Mouse (Mus musculus): ENCODE measurements around the gene Gm10203.
"Not testable (repeated sequence)": the region's sequence is repeated elsewhere in the genome, so short reads cannot be mapped to it uniquely, and the experiment has no call there.

Gene Gm10203

GRCm38 (mm10) chr6:149129870-149130269 lies at the start of gene Gm10203:
Gm10203 (plus strand) TSS chr6:149130170.
- DNase-seq (ENCODE audit: low spot score), result not testable (repeated sequence)

GRCm38 (mm10) chr6:149092406-149092805 lies 37.6 kb upstream of the Gm10203 start:
- DNase-seq (ENCODE audit: low spot score), result no peak

GRCm38 (mm10) chr6:149093465-149093864 lies 36.5 kb upstream of the Gm10203 start:
- DNase-seq (ENCODE audit: low spot score), result no peak

GRCm38 (mm10) chr6:149094555-149094954 lies 35.4 kb upstream of the Gm10203 start:
- DNase-seq (ENCODE audit: low spot score), result no peak

GRCm38 (mm10) chr6:149095389-149095788 lies 34.6 kb upstream of the Gm10203 start:
- no peak for DNase-seq (ENCODE audit: low spot score)

GRCm38 (mm10) chr6:149096233-149096632 lies 33.7 kb upstream of the Gm10203 start:
- no peak for DNase-seq (ENCODE audit: low spot score)

- DNase-seq (ENCODE audit: low spot score), result no peak
Measured at GRCm38 (mm10) chr6:149097276-149097675, 32.7 kb upstream of the Gm10203 start.

GRCm38 (mm10) chr6:149098993-149099392 lies 31.0 kb upstream of the Gm10203 start:
- DNase-seq (ENCODE audit: low spot score), result no peak

GRCm38 (mm10) chr6:149100174-149101075 lies 29.5 kb upstream of the Gm10203 start:
- DNase-seq (ENCODE audit: low spot score), result peak; percentile 63

GRCm38 (mm10) chr6:149101076-149101942 lies 28.7 kb upstream of the Gm10203 start, which contains the start of gene Dennd5b:
Dennd5b (minus strand) TSS chr6:149101680.
- peak; percentile 86 for DNase-seq (ENCODE audit: low spot score)

GRCm38 (mm10) chr6:149101943-149102243 lies 28.1 kb upstream of the Gm10203 start:
- no peak for DNase-seq (ENCODE audit: low spot score)

- no peak for DNase-seq (ENCODE audit: low spot score)
Measured at GRCm38 (mm10) chr6:149103451-149103850, 26.5 kb upstream of the Gm10203 start.

- DNase-seq (ENCODE audit: low spot score), result no peak
Measured at GRCm38 (mm10) chr6:149107615-149108014, 22.4 kb upstream of the Gm10203 start.

GRCm38 (mm10) chr6:149108909-149109308 lies 21.1 kb upstream of the Gm10203 start:
- no peak for DNase-seq (ENCODE audit: low spot score)

- no peak for DNase-seq (ENCODE audit: low spot score)
Measured at GRCm38 (mm10) chr6:149116992-149117391, 13.0 kb upstream of the Gm10203 start.

GRCm38 (mm10) chr6:149118935-149119334 lies 11.0 kb upstream of the Gm10203 start:
- DNase-seq (ENCODE audit: low spot score), result no peak

GRCm38 (mm10) chr6:149119853-149120252 lies 10.1 kb upstream of the Gm10203 start:
- peak; percentile 63 for DNase-seq (ENCODE audit: low spot score)

GRCm38 (mm10) chr6:149123042-149123441 lies 6.9 kb upstream of the Gm10203 start:
- no peak for DNase-seq (ENCODE audit: low spot score)

- DNase-seq (ENCODE audit: low spot score), result peak; percentile 48
Measured at GRCm38 (mm10) chr6:149126675-149127074, 3.3 kb upstream of the Gm10203 start.

GRCm38 (mm10) chr6:149131111-149131510 lies 1.1 kb downstream of the Gm10203 start:
- no peak for DNase-seq (ENCODE audit: low spot score)

GRCm38 (mm10) chr6:149132311-149133077 lies 2.5 kb downstream of the Gm10203 start:
- peak; percentile 49 for DNase-seq (ENCODE audit: low spot score)

Measured in testis, postnatal 10 days (tissue).